Comparison of ENCODE assay signal across 26 mouse cellular contexts in genomic region chr11:101966965-101967614, GRCm38 (mm10). TPM values are rescaled to one million over a fixed set of nuclear protein-coding genes. Genes with fewer than 3 reads are reported as not detected.
A peak's percentile ranks its signal among the peaks of the same experiment; 100 is the strongest.
DNase-seq lines count a peak whose midpoint lies in the region; ATAC-seq lines count a peak whose summit lies in the region.
"Had no signal": no experiment of that assay in that cellular context is flagged by ENCODE, and none has a peak within 500 bp of the region (broad histone marks: within the 10 kb centered on the region; RNA-seq: fewer than 3 reads in every experiment).

Sost (minus strand) TSS chr11:101967015.

- peak within 1 kb of the TSS; percentile 2 to 60; a peak in 2 of 4 replicates for H3K4me3 ChIP-seq in heart, embryonic 14.5 days (ENCODE audit: control insufficient read depth in 1 of 2, insufficient read depth in 1 of 2, low read depth in 1 of 2, low read length in 2 of 2)
- peak within 1 kb of the TSS; percentile 11; the same call in 1 of the 2 replicates for H3K4me3 ChIP-seq in kidney, embryonic 15.5 days (replicated peaks)
- H3K4me3 ChIP-seq: heart, adult 2 months; layer of hippocampus, adult 2 months; stomach, embryonic 15.5 days had no signal

- no peak for ATAC-seq in heart, embryonic 14.5 days (ENCODE audit: insufficient number of reproducible peaks, insufficient read depth, low FRiP score, low read depth)
- ATAC-seq in kidney, embryonic 15.5 days (replicated peaks; ENCODE audit: low FRiP score): no peak; the same call in 1 of the 2 replicates
- ATAC-seq in monocyte, adult 5-6 weeks (replicated peaks; ENCODE audit: insufficient number of reproducible peaks, low FRiP score, low TSS enrichment, poor library complexity, severe bottlenecking): no peak
- ATAC-seq: Patski had no signal

- peak within 1 kb of the TSS; percentile 95 for H3K4me2 ChIP-seq in heart, embryonic 14.5 days (ENCODE audit: low read length)
- peak within 1 kb of the TSS; percentile 38 for H3K4me2 ChIP-seq in kidney, embryonic 15.5 days
- H3K4me2 ChIP-seq: stomach, embryonic 15.5 days had no signal

- H3K36me3 ChIP-seq in heart, embryonic 14.5 days (ENCODE audit: control insufficient read depth, insufficient read depth, low read length): peaks cover 3% of the 10 kb centered on the region
- H3K36me3 ChIP-seq in kidney, embryonic 15.5 days: 0 out of 2 replicates have a peak, but pooled peaks cover under 1% of the 10 kb centered on the region
- H3K36me3 ChIP-seq: stomach, embryonic 15.5 days had no signal

- peak within 1 kb of the TSS; percentile 44; the same call in 1 of the 2 replicates for H3K9ac ChIP-seq in heart, embryonic 14.5 days (ENCODE audit: low read length)
- H3K9ac ChIP-seq in kidney, embryonic 15.5 days: no peak within 1 kb of the TSS
- H3K9ac ChIP-seq: stomach, embryonic 15.5 days had no signal

- H3K27me3 ChIP-seq in heart, embryonic 14.5 days (ENCODE audit: control insufficient read depth, insufficient read depth, low read length): peaks cover 41% of the 10 kb centered on the region
- H3K27me3 ChIP-seq in kidney, embryonic 15.5 days: peaks cover 56% of the 10 kb centered on the region

- intact Hi-C loops in heart, postnatal 10 days (cut with DNase I): loop anchor here (5.0 kb wide), 1 partner anchor 155 kb away; no protein-coding TSS in a partner anchor

- 22% methylated on average over 9 of the region's 10 CpGs for WGBS in heart, embryonic 14.5 days
- WGBS in kidney, embryonic 15.5 days: 20% methylated on average over 9 of the region's 10 CpGs

- peaks cover 18 to 33% of the 10 kb centered on the region in 2 experiments for H3K4me1 ChIP-seq in heart, embryonic 14.5 days (ENCODE audit: control insufficient read depth in 2 of 2, insufficient read depth in 2 of 2, low read length in 2 of 2)
- peaks cover 67% of the 10 kb centered on the region for H3K4me1 ChIP-seq in kidney, embryonic 15.5 days

- no peak within 1 kb of the TSS; a peak in 1 of 4 replicates for H3K27ac ChIP-seq in heart, embryonic 14.5 days (replicated peaks in 1 of 2; ENCODE audit: control insufficient read depth in 1 of 2, insufficient read depth in 1 of 2, low read depth in 2 of 2, low read length in 2 of 2)
- H3K27ac ChIP-seq in kidney, embryonic 15.5 days: peak within 1 kb of the TSS; percentile 64
- H3K27ac ChIP-seq: heart, adult 2 months; layer of hippocampus, adult 2 months; stomach, embryonic 15.5 days had no signal

- no peaks in the 10 kb centered on the region for H3K9me3 ChIP-seq in heart, embryonic 14.5 days (ENCODE audit: control insufficient read depth, low read length)
- no peaks in the 10 kb centered on the region for H3K9me3 ChIP-seq in kidney, embryonic 15.5 days (replicated peaks)
- H3K9me3 ChIP-seq: stomach, embryonic 15.5 days had no signal

- DNase-seq in heart, postnatal 10 days: no peak
- no peak for DNase-seq in kidney, adult 18-20 months
- DNase-seq in R1 (ENCODE audit: low read depth, low spot score): peak; percentile 54
- no peak for DNase-seq in gonadal fat pad, adult 2 months (ENCODE audit: low read depth)
- DNase-seq: adrenal gland, postnatal 36 days; cerebellum, adult 11-12 months; cerebellum, postnatal 14 days; gastrocnemius, postnatal 10 days; heart, adult 2 months; kidney, adult 2 months; layer of hippocampus, postnatal 36 days; liver; lung, postnatal 14 days; right cerebral cortex, postnatal 25 days; thymus, adult 18-20 months; thymus, postnatal 4 days had no signal

RNA-seq across cellular contexts. Expression of gene Sost, which starts in this region (rescaled TPM):
- polyA plus RNA-seq in heart, embryonic 14.5 days (2014; fragmentation: Nextera tagmentation; extraction: Ambion mirVana): 0.12 and 0.55 TPM in 2 replicates
- 1 to 10 TPM; 1.5 to 2.2 TPM for total RNA-seq in heart, postnatal 10 days (2021)
- 0.83 and 1.4 TPM in 2 replicates for polyA plus RNA-seq in kidney, embryonic 15.5 days (2015; fragmentation: Nextera tagmentation; extraction: Ambion mirVana)
- polyA plus RNA-seq in gonadal fat pad, adult 2 months (2012; rRNA removed): 10.2 and 14.3 TPM in 2 replicates
- total RNA-seq in monocyte, adult 5-6 weeks (2017): not detected in 3 replicates
- total RNA-seq: adrenal gland, postnatal 36 days; layer of hippocampus, adult 2 months; layer of hippocampus, postnatal 36 days; left cerebral cortex, postnatal 14 days; megakaryocyte-erythroid progenitor cell, adult 5-6 weeks had no signal
- polyA plus RNA-seq: forebrain, embryonic 11.5 days; liver, embryonic 16.5 days; Patski had no signal
